Mouse (Mus musculus): ENCODE results near the gene Gas2. TPM values are rescaled to one million over a fixed set of nuclear protein-coding genes. Genes with fewer than 3 reads are reported as not detected.

The Gas2 gene
- polyA plus RNA-seq, 1 experiment from 2014 or later: 15.8 TPM

DNA sequence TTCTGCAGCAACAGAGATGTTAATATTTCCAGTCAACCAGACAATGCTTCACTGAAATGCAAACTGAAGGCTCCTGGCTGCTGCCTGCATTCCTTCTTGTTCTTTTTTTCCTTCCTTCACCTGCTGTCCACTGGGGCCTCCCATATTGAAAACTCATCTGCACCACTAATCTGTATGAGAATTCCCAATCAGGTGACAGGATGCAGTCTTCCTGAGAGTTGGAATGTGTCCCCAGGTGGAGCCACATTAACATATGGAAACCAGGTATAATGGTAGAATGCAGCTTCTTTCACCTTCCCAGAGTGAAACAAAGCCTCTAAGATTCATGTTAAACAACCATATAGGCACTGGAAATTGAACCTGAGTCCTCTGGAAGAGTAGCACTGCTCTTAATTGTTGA is 96.0 kb downstream of the Gas2 start:
- no peaks in the 10 kb centered on the region for H3K36me3 ChIP-seq (ENCODE audit: control insufficient read depth, insufficient read depth)
- no peak overlapping the region for H3K4me2 ChIP-seq (ENCODE audit: low read length)
- no peak overlapping the region for H3K4me3 ChIP-seq (replicated peaks; ENCODE audit: low read length)
- no peak overlapping the region for H3K27ac ChIP-seq (ENCODE audit: low read length)
- no peak overlapping the region for H3K9ac ChIP-seq (replicated peaks; ENCODE audit: low read depth, low read length)
- peaks cover 9% of the 10 kb centered on the region for H3K4me1 ChIP-seq (replicated peaks; ENCODE audit: control insufficient read depth, insufficient read depth, low read length)
- ATAC-seq: no peak
- no peaks in the 10 kb centered on the region for H3K9me3 ChIP-seq (ENCODE audit: control insufficient read depth, low read length)
- H3K27me3 ChIP-seq (replicated peaks; ENCODE audit: control insufficient read depth, insufficient read depth, low read length): no peaks in the 10 kb centered on the region

- no peaks in the 10 kb centered on the region for H3K36me3 ChIP-seq (ENCODE audit: control insufficient read depth, insufficient read depth)
- no peak overlapping the region for H3K9ac ChIP-seq (replicated peaks; ENCODE audit: low read depth, low read length)
- no peaks in the 10 kb centered on the region for H3K27me3 ChIP-seq (replicated peaks; ENCODE audit: control insufficient read depth, insufficient read depth, low read length)
- H3K4me2 ChIP-seq (ENCODE audit: low read length): no peak overlapping the region
- H3K27ac ChIP-seq (ENCODE audit: low read length): no peak overlapping the region
- no peaks in the 10 kb centered on the region for H3K9me3 ChIP-seq (ENCODE audit: control insufficient read depth, low read length)
- 0 out of 2 replicates have a peak, but pooled peaks cover 5% of the 10 kb centered on the region for H3K4me1 ChIP-seq (replicated peaks; ENCODE audit: control insufficient read depth, insufficient read depth, low read length)
- no peak overlapping the region for H3K4me3 ChIP-seq (replicated peaks; ENCODE audit: low read length)
- ATAC-seq: peak; percentile 71
- WGBS: 45% methylated on average over 6 of the region's 6 CpGs
Measured at GRCm38 (mm10) chr7:51960698-51961374, 99.0 kb downstream of the Gas2 start.

GRCm38 (mm10) chr7:51962219-51962952 is 100.6 kb downstream of the Gas2 start:
- whole genome bisulfite sequencing: 31% methylated on average over 10 of the region's 10 CpGs

DNA sequence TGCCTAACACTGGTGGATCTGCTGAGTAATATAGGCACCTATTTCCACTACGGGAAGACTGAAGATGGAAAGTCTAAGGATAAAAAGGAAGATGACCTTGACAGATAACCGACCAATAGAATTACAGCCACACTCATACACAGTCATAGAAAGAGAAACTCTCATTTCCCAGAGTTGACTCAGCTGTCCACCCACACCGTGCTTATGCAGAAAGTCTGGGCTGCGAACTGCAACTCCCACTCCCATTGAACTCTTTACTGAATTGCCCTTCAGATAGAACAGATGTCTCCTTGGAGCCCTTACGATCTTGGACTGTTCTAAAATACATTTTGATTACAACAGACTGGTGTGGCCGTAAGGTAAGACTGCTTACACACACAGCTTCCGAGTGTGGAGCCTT is 102.9 kb downstream of the Gas2 start:
- 96% methylated on average over 7 of the region's 7 CpGs for WGBS
- Histone ChIP-seq H3K4me3 (replicated peaks; ENCODE audit: low read length) (no peak overlapping the region), H3K36me3 (ENCODE audit: control insufficient read depth, insufficient read depth) (no peaks in the 10 kb centered on the region), H3K4me2 (ENCODE audit: low read length) (no peak overlapping the region), H3K27me3 (replicated peaks; ENCODE audit: control insufficient read depth, insufficient read depth, low read length) (no peaks in the 10 kb centered on the region), H3K9ac (replicated peaks; ENCODE audit: low read depth, low read length) (no peak overlapping the region), H3K4me1 (replicated peaks; ENCODE audit: control insufficient read depth, insufficient read depth, low read length) (0 out of 2 replicates have a peak, but pooled peaks cover 5% of the 10 kb centered on the region), H3K27ac (ENCODE audit: low read length) (no peak overlapping the region), H3K9me3 (ENCODE audit: control insufficient read depth, low read length) (no peaks in the 10 kb centered on the region)
- no peak for ATAC-seq

More at GRCm38 (mm10) chr7:51962219-51962952, 100.6 kb downstream of the Gas2 start:
- no peaks in the 10 kb centered on the region for H3K9me3 ChIP-seq (ENCODE audit: control insufficient read depth, low read length)
- ATAC-seq: peak; percentile 71
- no peaks in the 10 kb centered on the region for H3K36me3 ChIP-seq (ENCODE audit: control insufficient read depth, insufficient read depth)
- no peak overlapping the region for H3K4me3 ChIP-seq (replicated peaks; ENCODE audit: low read length)
- no peaks in the 10 kb centered on the region for H3K27me3 ChIP-seq (replicated peaks; ENCODE audit: control insufficient read depth, insufficient read depth, low read length)
- H3K9ac ChIP-seq (replicated peaks; ENCODE audit: low read depth, low read length): no peak overlapping the region
- H3K27ac ChIP-seq (ENCODE audit: low read length): no peak overlapping the region
- H3K4me1 ChIP-seq (replicated peaks; ENCODE audit: control insufficient read depth, insufficient read depth, low read length): 0 out of 2 replicates have a peak, but pooled peaks cover 5% of the 10 kb centered on the region
- no peak overlapping the region for H3K4me2 ChIP-seq (ENCODE audit: low read length)

GRCm38 (mm10) chr7:51967581-51967980 is 105.8 kb downstream of the Gas2 start:
- Histone ChIP-seq H3K27me3 (replicated peaks; ENCODE audit: control insufficient read depth, insufficient read depth, low read length) (no peaks in the 10 kb centered on the region), H3K4me3 (replicated peaks; ENCODE audit: low read length) (no peak overlapping the region), H3K36me3 (ENCODE audit: control insufficient read depth, insufficient read depth) (no peaks in the 10 kb centered on the region), H3K9me3 (ENCODE audit: control insufficient read depth, low read length) (no peaks in the 10 kb centered on the region), H3K4me2 (ENCODE audit: low read length) (no peak overlapping the region), H3K9ac (replicated peaks; ENCODE audit: low read depth, low read length) (no peak overlapping the region), H3K4me1 (replicated peaks; ENCODE audit: control insufficient read depth, insufficient read depth, low read length) (0 out of 2 replicates have a peak, but pooled peaks cover 2% of the 10 kb centered on the region), H3K27ac (ENCODE audit: low read length) (no peak overlapping the region)
- 81% methylated on average over 4 of the region's 4 CpGs for WGBS
- no peak for ATAC-seq

DNA sequence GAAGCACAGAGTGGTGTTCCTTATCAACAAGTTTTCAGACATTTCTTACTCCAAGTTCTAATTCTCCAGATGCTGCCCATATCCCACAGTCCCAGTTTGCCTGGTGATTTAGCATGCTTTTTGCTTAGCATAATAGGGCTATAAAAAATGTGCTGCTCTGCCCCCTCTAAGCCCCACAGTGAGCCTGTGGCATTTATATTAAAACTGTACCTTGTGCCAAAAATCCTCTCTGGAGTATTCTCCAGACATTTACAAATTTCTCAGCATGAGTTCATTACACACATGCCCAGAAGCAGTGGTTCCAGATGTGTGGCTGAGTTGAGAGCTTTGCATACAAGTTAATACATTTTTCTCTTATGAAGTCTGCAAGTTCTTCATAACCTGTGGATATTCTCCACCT is 107.6 kb downstream of the Gas2 start:
- no peak for ATAC-seq
- Histone ChIP-seq H3K36me3 (ENCODE audit: control insufficient read depth, insufficient read depth) (no peaks in the 10 kb centered on the region), H3K9me3 (ENCODE audit: control insufficient read depth, low read length) (no peaks in the 10 kb centered on the region), H3K27ac (ENCODE audit: low read length) (no peak overlapping the region), H3K27me3 (replicated peaks; ENCODE audit: control insufficient read depth, insufficient read depth, low read length) (no peaks in the 10 kb centered on the region), H3K4me2 (ENCODE audit: low read length) (no peak overlapping the region), H3K4me3 (replicated peaks; ENCODE audit: low read length) (no peak overlapping the region), H3K4me1 (replicated peaks; ENCODE audit: control insufficient read depth, insufficient read depth, low read length) (0 out of 2 replicates have a peak, but pooled peaks cover 2% of the 10 kb centered on the region), H3K9ac (replicated peaks; ENCODE audit: low read depth, low read length) (no peak overlapping the region)

GRCm38 (mm10) chr7:51972252-51972855 is 110.5 kb downstream of the Gas2 start:
- Histone ChIP-seq H3K27me3 (replicated peaks; ENCODE audit: control insufficient read depth, insufficient read depth, low read length) (no peaks in the 10 kb centered on the region), H3K27ac (ENCODE audit: low read length) (no peak overlapping the region), H3K9ac (replicated peaks; ENCODE audit: low read depth, low read length) (no peak overlapping the region)

DNA sequence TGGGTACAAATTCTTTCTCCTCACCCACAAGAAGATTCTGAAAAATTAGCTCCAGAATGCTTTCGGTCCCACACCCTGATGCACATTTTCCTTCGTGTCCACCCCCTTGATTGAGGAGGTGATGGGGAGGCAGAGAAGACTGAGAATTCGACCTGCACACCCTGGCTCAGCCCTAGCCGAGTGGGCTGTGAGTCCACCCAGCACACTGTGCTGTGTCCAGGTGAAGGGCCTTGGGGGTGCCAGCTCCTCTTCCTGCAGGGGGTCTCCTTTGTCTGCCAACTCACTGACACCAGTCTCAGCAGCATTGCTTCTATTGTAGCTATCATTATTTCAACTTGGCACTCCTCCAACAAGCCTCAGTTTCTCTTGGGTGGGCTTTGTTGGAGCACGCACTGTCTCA is 111.3 kb downstream of the Gas2 start:
- 0 out of 2 replicates have a peak, but pooled peaks have one; percentile 11 for ATAC-seq
- H3K27me3 ChIP-seq (replicated peaks; ENCODE audit: control insufficient read depth, insufficient read depth, low read length): no peaks in the 10 kb centered on the region

More at GRCm38 (mm10) chr7:51972252-51972855, 110.5 kb downstream of the Gas2 start:
- no peak overlapping the region for H3K4me3 ChIP-seq (replicated peaks; ENCODE audit: low read length)
- H3K4me2 ChIP-seq (ENCODE audit: low read length): no peak overlapping the region
- H3K36me3 ChIP-seq (ENCODE audit: control insufficient read depth, insufficient read depth): no peaks in the 10 kb centered on the region
- H3K9me3 ChIP-seq (ENCODE audit: control insufficient read depth, low read length): no peaks in the 10 kb centered on the region
- peaks cover 8% of the 10 kb centered on the region for H3K4me1 ChIP-seq (replicated peaks; ENCODE audit: control insufficient read depth, insufficient read depth, low read length)
- WGBS: 31% methylated on average over 6 of the region's 6 CpGs
- peak; percentile 74 for ATAC-seq

DNA sequence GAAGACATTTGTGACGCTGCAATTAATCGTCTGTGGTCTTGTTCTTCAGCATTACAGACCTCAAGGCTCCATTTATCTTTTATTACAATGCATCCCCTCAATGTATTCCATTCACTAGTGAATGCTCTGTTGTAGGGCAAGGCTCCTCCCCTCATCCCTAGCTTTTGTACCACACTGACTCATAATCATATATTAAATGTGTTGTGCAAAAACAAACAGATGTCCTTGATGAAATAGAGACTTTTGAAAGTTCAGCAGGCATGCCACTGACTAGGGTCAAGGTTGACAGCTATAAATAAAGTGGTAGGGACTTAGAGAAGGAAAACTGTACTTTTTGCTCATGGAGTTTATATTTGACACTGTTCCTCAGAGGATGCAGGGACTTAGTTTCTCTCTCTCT is 111.7 kb downstream of the Gas2 start:
- Histone ChIP-seq H3K27me3 (replicated peaks; ENCODE audit: control insufficient read depth, insufficient read depth, low read length) (no peaks in the 10 kb centered on the region), H3K4me1 (replicated peaks; ENCODE audit: control insufficient read depth, insufficient read depth, low read length) (peaks cover 8% of the 10 kb centered on the region), H3K9ac (replicated peaks; ENCODE audit: low read depth, low read length) (no peak overlapping the region), H3K4me2 (ENCODE audit: low read length) (no peak overlapping the region), H3K27ac (ENCODE audit: low read length) (no peak overlapping the region), H3K4me3 (replicated peaks; ENCODE audit: low read length) (no peak overlapping the region), H3K9me3 (ENCODE audit: control insufficient read depth, low read length) (no peaks in the 10 kb centered on the region), H3K36me3 (ENCODE audit: control insufficient read depth, insufficient read depth) (no peaks in the 10 kb centered on the region)
- 60% methylated on average over 2 of the region's 2 CpGs for WGBS
- ATAC-seq: no peak

More for the DNA sequence above, 111.3 kb downstream of the Gas2 start:
- Histone ChIP-seq H3K4me2 (ENCODE audit: low read length) (no peak overlapping the region), H3K4me3 (replicated peaks; ENCODE audit: low read length) (no peak overlapping the region), H3K4me1 (replicated peaks; ENCODE audit: control insufficient read depth, insufficient read depth, low read length) (peaks cover 8% of the 10 kb centered on the region), H3K9ac (replicated peaks; ENCODE audit: low read depth, low read length) (no peak overlapping the region), H3K27ac (ENCODE audit: low read length) (no peak overlapping the region), H3K36me3 (ENCODE audit: control insufficient read depth, insufficient read depth) (no peaks in the 10 kb centered on the region), H3K9me3 (ENCODE audit: control insufficient read depth, low read length) (no peaks in the 10 kb centered on the region)
- 59% methylated on average over 5 of the region's 5 CpGs for WGBS

Measured in forebrain, embryonic 16.5 days (tissue).